ENCODE assay signal across 7 mouse cellular contexts in the genomic region with DNA sequence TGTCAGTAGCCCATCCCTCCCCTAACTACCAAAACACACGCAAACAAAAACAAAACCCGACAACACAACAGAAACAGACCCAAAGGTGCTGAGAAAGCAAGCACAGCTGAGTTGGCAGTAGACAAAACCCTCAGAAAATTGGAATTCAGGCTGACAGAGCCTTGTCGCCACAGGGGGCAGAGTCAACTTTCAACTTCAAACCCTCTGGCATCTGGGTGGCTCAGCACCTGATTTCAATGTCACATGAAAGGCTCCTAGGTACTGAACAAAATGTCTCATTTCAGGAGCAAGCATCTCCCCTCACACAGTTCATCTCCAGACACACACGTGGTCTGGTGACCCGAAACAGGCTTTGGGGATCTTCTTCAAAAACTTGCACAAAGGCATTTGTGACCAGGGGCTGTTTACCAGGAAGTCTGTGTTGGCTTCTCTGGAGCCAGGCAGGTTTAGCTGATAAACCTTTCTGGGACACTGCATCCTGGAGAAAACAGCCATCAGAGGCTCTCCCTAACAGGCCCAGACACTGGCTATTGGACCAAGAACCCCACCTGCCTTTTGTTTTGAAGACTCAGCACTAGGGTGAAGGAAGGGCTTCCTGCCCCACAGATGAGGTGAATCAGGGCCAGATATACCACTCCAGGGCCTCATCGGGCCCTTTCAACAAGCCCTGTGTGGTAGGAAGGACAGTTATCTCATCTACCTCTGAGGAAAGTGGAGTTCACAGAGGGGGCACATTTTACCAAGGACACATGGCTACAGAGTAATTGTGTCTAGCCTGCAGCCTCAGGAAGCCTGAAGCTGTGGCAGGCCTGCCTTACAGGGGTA.
DNase-seq lines count a peak whose midpoint lies in the region; ATAC-seq lines count a peak whose summit lies in the region.

No protein-coding gene starts in this region.

- WGBS in neural tube, embryonic 11.5 days: 58% methylated on average over 6 of the region's 6 CpGs
- WGBS in embryonic facial prominence, embryonic 15.5 days: 43% methylated on average over 6 of the region's 6 CpGs
- WGBS in limb, embryonic 15.5 days: 47% methylated on average over 6 of the region's 6 CpGs

- H3K9ac ChIP-seq in neural tube, embryonic 11.5 days (ENCODE audit: low read length): no peak overlapping the region
- H3K9ac ChIP-seq in embryonic facial prominence, embryonic 15.5 days: no peak overlapping the region
- no peak overlapping the region for H3K9ac ChIP-seq in limb, embryonic 15.5 days

- no peak overlapping the region for H3K4me3 ChIP-seq in neural tube, embryonic 11.5 days (ENCODE audit: low read depth, low read length)
- no peak overlapping the region for H3K4me3 ChIP-seq in embryonic facial prominence, embryonic 15.5 days (replicated peaks)
- H3K4me3 ChIP-seq in limb, embryonic 15.5 days: no peak overlapping the region

- peaks cover 75% of the 10 kb centered on the region for H3K4me1 ChIP-seq in neural tube, embryonic 11.5 days (ENCODE audit: control insufficient read depth, insufficient read depth, low read length)
- H3K4me1 ChIP-seq in embryonic facial prominence, embryonic 15.5 days: peaks cover 78% of the 10 kb centered on the region
- peaks cover 77% of the 10 kb centered on the region for H3K4me1 ChIP-seq in limb, embryonic 15.5 days

- H3K36me3 ChIP-seq in neural tube, embryonic 11.5 days (ENCODE audit: control insufficient read depth, insufficient read depth, low read length): no peaks in the 10 kb centered on the region
- no peaks in the 10 kb centered on the region for H3K36me3 ChIP-seq in embryonic facial prominence, embryonic 15.5 days
- no peaks in the 10 kb centered on the region for H3K36me3 ChIP-seq in limb, embryonic 15.5 days

- no peak for DNase-seq in neural tube, embryonic 11.5 days (ENCODE audit: low spot score)
- DNase-seq in neural tube, embryonic 10.5 days (ENCODE audit: extremely low spot score, low spot score): no peak
- peak; percentile 70 for DNase-seq in thymus, postnatal 4 days
- no peak for DNase-seq in cerebellum, postnatal 14 days
- DNase-seq in cerebellum, postnatal 25 days: no peak

- no peak for ATAC-seq in neural tube, embryonic 11.5 days (ENCODE audit: insufficient read depth, low FRiP score, low TSS enrichment)
- ATAC-seq in embryonic facial prominence, embryonic 15.5 days (ENCODE audit: insufficient number of reproducible peaks, low FRiP score, low TSS enrichment, low read depth): no peak
- ATAC-seq in limb, embryonic 15.5 days (ENCODE audit: insufficient number of reproducible peaks, low FRiP score, low TSS enrichment, low read depth): no peak

- H3K27ac ChIP-seq in neural tube, embryonic 11.5 days (ENCODE audit: low read depth, low read length): peak overlapping the region; percentile 53; the same call in 1 of the 2 replicates
- peak overlapping the region; percentile 58; the same call in 1 of the 2 replicates for H3K27ac ChIP-seq in embryonic facial prominence, embryonic 15.5 days (replicated peaks)
- H3K27ac ChIP-seq in limb, embryonic 15.5 days: peak overlapping the region; percentile 47; the same call in 1 of the 2 replicates

- H3K9me3 ChIP-seq in neural tube, embryonic 11.5 days (ENCODE audit: control insufficient read depth, low read length): no peaks in the 10 kb centered on the region
- H3K9me3 ChIP-seq in embryonic facial prominence, embryonic 15.5 days (replicated peaks): no peaks in the 10 kb centered on the region
- no peaks in the 10 kb centered on the region for H3K9me3 ChIP-seq in limb, embryonic 15.5 days

- H3K4me2 ChIP-seq in neural tube, embryonic 11.5 days (ENCODE audit: low read depth): no peak overlapping the region
- H3K4me2 ChIP-seq in embryonic facial prominence, embryonic 15.5 days (replicated peaks): no peak overlapping the region
- H3K4me2 ChIP-seq in limb, embryonic 15.5 days: no peak overlapping the region

- no peaks in the 10 kb centered on the region for H3K27me3 ChIP-seq in neural tube, embryonic 11.5 days (ENCODE audit: control insufficient read depth, insufficient read depth, low read length)
- no peaks in the 10 kb centered on the region for H3K27me3 ChIP-seq in embryonic facial prominence, embryonic 15.5 days
- no peaks in the 10 kb centered on the region for H3K27me3 ChIP-seq in limb, embryonic 15.5 days
